Mouse (Mus musculus): ENCODE data around the gene Cabp1. TPM values are rescaled to one million over a fixed set of nuclear protein-coding genes. Genes with fewer than 3 reads are reported as not detected.

The Cabp1 gene
- total and polyA plus RNA-seq, 3 experiments = 0.35 to 1.7 TPM; not detected in 1

DNA sequence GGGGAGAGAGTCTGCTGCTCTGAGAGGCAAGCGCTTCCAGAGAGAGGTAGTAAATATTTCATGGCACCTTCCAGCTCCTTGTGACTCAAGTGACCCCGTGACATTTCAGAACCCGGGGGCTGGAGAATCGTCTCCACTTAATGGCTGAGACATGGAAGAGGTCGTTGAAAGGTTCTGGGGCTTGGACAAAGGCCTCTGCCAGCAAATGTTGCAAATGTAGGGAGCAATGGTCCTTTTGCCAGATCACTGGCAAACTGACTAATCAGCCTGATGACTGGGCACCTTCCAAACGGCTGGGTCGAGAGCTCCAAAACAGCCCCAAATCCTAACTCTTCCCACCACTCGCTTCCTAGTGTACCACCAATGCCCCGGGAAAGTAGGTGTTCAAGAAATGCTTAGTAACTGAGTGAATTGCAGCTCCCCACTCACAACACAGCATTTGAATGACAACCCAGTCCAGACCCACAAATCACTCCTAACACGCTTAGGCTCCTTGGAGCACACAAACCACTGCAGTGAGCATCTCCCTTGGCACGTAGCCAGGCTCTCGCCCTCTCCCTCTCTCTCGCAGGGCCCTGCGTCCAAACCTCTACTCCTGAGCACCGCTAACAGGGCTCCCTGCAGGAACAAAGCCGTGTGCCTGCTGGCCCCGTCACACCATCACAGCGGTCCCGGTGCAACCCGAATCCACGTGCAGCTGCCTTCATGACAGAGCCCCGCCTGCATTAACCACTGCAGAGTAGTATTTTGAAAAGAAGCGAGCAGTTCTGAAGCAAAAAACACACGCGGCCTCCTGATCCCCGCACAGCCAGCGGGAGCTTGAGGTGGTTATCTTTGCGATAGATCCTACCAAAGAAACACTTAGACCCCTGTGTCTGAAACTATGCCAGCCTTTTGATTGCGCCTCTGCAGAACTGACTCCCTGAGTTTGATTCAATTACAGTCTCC is 2.0 kb downstream of the Cabp1 start:
- no peak for DNase-seq (ENCODE audit: low read depth, low spot score)
- Histone ChIP-seq H3K9ac (ENCODE audit: control insufficient read depth, low read depth, low read length, poor library complexity, severe bottlenecking) (no peak overlapping the region), H3K36me3 (ENCODE audit: control insufficient read depth in 1 of 2, insufficient read depth in 2 of 2, low read length in 2 of 2) (peaks cover 0 to 2% of the 10 kb centered on the region in 2 experiments; a peak in 1 of 4 replicates), H3K79me2 (ENCODE audit: control insufficient read depth, insufficient read depth, low read length, poor library complexity) (no peaks in the 10 kb centered on the region), H3K4me3 (ENCODE audit: control insufficient read depth in 1 of 2, insufficient read depth in 1 of 2, low read depth in 2 of 2, low read length in 2 of 2) (no peak overlapping the region), H3K4me1 (ENCODE audit: control insufficient read depth in 1 of 2, insufficient read depth in 2 of 2, low read length in 2 of 2) (peaks cover 0 to 3% of the 10 kb centered on the region in 2 experiments; a peak in 2 of 4 replicates), H3K9me3 (replicated peaks; ENCODE audit: insufficient read depth, low read length) (no peaks in the 10 kb centered on the region), H3K27me3 (ENCODE audit: control insufficient read depth in 1 of 2, insufficient read depth in 2 of 2, low read length in 2 of 2) (peaks cover 0 to 7% of the 10 kb centered on the region in 2 experiments; a peak in 2 of 4 replicates), H3K27ac (ENCODE audit: control insufficient read depth, low read depth, low read length) (no peak overlapping the region)
- TF ChIP-seq TBP (IDR thresholded peaks at IDR 0.05; ENCODE audit: low read depth, low read length) (no peak), POLR2A (IDR thresholded peaks at IDR 0.05; ENCODE audit: control insufficient read depth in 1 of 2, insufficient read depth in 1 of 2, low read depth in 1 of 2, low read length in 2 of 2, poor library complexity in 1 of 2) (no peak), RCOR1 (IDR thresholded peaks at IDR 0.05; ENCODE audit: low read depth, low read length) (no peak), POLR2AphosphoS2 (IDR thresholded peaks at IDR 0.05; ENCODE audit: low read length) (no peak), MAFK (IDR thresholded peaks at IDR 0.05; ENCODE audit: borderline replicate concordance, low read depth, low read length) (no peak), NRF1 (IDR thresholded peaks at IDR 0.05; ENCODE audit: insufficient read depth, low read depth, low read length, poor library complexity, severe bottlenecking) (no peak), UBTF (IDR thresholded peaks at IDR 0.05; ENCODE audit: borderline replicate concordance, insufficient read depth, low read depth, low read length) (no peak), MEF2A (IDR thresholded peaks at IDR 0.05; ENCODE audit: extremely low read depth, insufficient replicate concordance, low read depth, low read length, poor library complexity, severe bottlenecking) (no peak), ETS1 (IDR thresholded peaks at IDR 0.05; ENCODE audit: low read depth, low read length) (no peak), ELF1 (IDR thresholded peaks at IDR 0.05; ENCODE audit: low read depth, low read length) (no peak), BHLHE40 (IDR thresholded peaks at IDR 0.05; ENCODE audit: borderline replicate concordance, low read depth, low read length) (no peak), RAD21 (IDR thresholded peaks at IDR 0.05; ENCODE audit: low read depth, low read length) (no peak), ZC3H11A (IDR thresholded peaks at IDR 0.05; ENCODE audit: low read depth, low read length) (no peak)

DNA sequence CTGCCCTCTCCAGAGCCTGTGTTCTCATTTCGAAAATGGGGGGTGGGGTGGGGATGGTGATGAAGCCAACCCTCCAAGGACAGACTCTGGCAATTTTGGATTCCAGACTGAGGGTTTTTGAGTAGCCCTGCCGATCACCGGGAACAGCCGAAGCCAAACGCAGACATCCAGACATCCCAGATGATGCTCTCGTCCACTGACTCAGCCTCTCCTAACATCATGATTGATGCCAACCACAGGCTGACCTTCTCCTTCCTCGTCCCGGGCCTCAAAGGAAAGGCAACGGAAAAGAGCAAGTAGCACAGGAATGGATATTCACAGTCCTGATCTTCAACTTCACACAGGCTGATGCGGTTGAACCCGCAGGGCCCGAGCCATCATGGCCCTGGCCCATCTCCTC is 4.1 kb downstream of the Cabp1 start:
- peaks cover 0 to 3% of the 10 kb centered on the region in 2 experiments; a peak in 2 of 4 replicates for H3K4me1 ChIP-seq (ENCODE audit: control insufficient read depth in 1 of 2, insufficient read depth in 2 of 2, low read length in 2 of 2)
- TF ChIP-seq NELFE (IDR thresholded peaks at IDR 0.05; ENCODE audit: low read depth, low read length) = no peak
- TF ChIP-seq ELF1 (IDR thresholded peaks at IDR 0.05; ENCODE audit: low read depth, low read length) = no peak
- no peak for TF ChIP-seq CTCF (IDR thresholded peaks at IDR 0.05 in 2 of 3, conservative IDR thresholded peaks at IDR 0.05 in 1 of 3; ENCODE audit: control insufficient read depth in 1 of 3, insufficient read depth in 1 of 3, low read depth in 2 of 3, low read length in 3 of 3, poor library complexity in 1 of 3, severe bottlenecking in 1 of 3)
- TF ChIP-seq TAL1 (IDR thresholded peaks at IDR 0.05; ENCODE audit: low read length) = no peak
- TF ChIP-seq MAX (IDR thresholded peaks at IDR 0.05; ENCODE audit: low read length) = no peak
- TF ChIP-seq SMC3 (IDR thresholded peaks at IDR 0.05; ENCODE audit: low read depth, low read length) = no peak
- TF ChIP-seq ETS1 (IDR thresholded peaks at IDR 0.05; ENCODE audit: low read depth, low read length) = no peak
- no peak for TF ChIP-seq TCF12 (IDR thresholded peaks at IDR 0.05; ENCODE audit: low read depth, low read length)
- TF ChIP-seq BHLHE40 (IDR thresholded peaks at IDR 0.05; ENCODE audit: borderline replicate concordance, low read depth, low read length) = no peak
- no peak for TF ChIP-seq MAZ (IDR thresholded peaks at IDR 0.05; ENCODE audit: low read depth, low read length)
- TF ChIP-seq MEF2A (IDR thresholded peaks at IDR 0.05; ENCODE audit: extremely low read depth, insufficient replicate concordance, low read depth, low read length, poor library complexity, severe bottlenecking) = no peak
- TF ChIP-seq ZNF384 (IDR thresholded peaks at IDR 0.05; ENCODE audit: low read depth, low read length) = no peak
- no peak for TF ChIP-seq ZMIZ1 (IDR thresholded peaks at IDR 0.05; ENCODE audit: low read depth, low read length)
- TF ChIP-seq USF1 (IDR thresholded peaks at IDR 0.05; ENCODE audit: low read depth, low read length) = no peak
- no peak for TF ChIP-seq ZC3H11A (IDR thresholded peaks at IDR 0.05; ENCODE audit: low read depth, low read length)
- TF ChIP-seq RAD21 (IDR thresholded peaks at IDR 0.05; ENCODE audit: low read depth, low read length) = no peak
- no peak for TF ChIP-seq KAT2A (conservative IDR thresholded peaks at IDR 0.05; ENCODE audit: low read depth, low read length)
- no peak for TF ChIP-seq MAFK (IDR thresholded peaks at IDR 0.05; ENCODE audit: borderline replicate concordance, low read depth, low read length)
- TF ChIP-seq POLR2AphosphoS5 (IDR thresholded peaks at IDR 0.05; ENCODE audit: borderline replicate concordance, low read depth, low read length) = no peak
- no peak for TF ChIP-seq MYC (IDR thresholded peaks at IDR 0.05; ENCODE audit: low read depth, low read length)

More for the DNA sequence above, 4.1 kb downstream of the Cabp1 start:
- Histone ChIP-seq H3K79me2 (ENCODE audit: control insufficient read depth, insufficient read depth, low read length, poor library complexity) (no peaks in the 10 kb centered on the region), H3K9me3 (replicated peaks; ENCODE audit: insufficient read depth, low read length) (no peaks in the 10 kb centered on the region), H3K27ac (ENCODE audit: control insufficient read depth, low read depth, low read length) (no peak overlapping the region), H3K9ac (ENCODE audit: control insufficient read depth, low read depth, low read length, poor library complexity, severe bottlenecking) (no peak overlapping the region), H3K36me3 (ENCODE audit: control insufficient read depth in 1 of 2, insufficient read depth in 2 of 2, low read length in 2 of 2) (peaks cover 0 to 2% of the 10 kb centered on the region in 2 experiments; a peak in 1 of 4 replicates), H3K4me3 (ENCODE audit: control insufficient read depth in 1 of 2, insufficient read depth in 1 of 2, low read depth in 2 of 2, low read length in 2 of 2) (no peak overlapping the region), H3K27me3 (ENCODE audit: control insufficient read depth in 1 of 2, insufficient read depth in 2 of 2, low read length in 2 of 2) (peaks cover 0 to 7% of the 10 kb centered on the region in 2 experiments; a peak in 2 of 4 replicates)
- no peak for DNase-seq (ENCODE audit: low read depth, low spot score)

All from MEL (cell line).